Mouse (Mus musculus): ENCODE results near the gene Grb7. TPM values are rescaled to one million over a fixed set of nuclear protein-coding genes. Genes with fewer than 3 reads are reported as not detected.

Gene Grb7
- total and polyA plus RNA-seq, 3 experiments, result 4.5 to 11.5 (median 8.0) TPM

DNA sequence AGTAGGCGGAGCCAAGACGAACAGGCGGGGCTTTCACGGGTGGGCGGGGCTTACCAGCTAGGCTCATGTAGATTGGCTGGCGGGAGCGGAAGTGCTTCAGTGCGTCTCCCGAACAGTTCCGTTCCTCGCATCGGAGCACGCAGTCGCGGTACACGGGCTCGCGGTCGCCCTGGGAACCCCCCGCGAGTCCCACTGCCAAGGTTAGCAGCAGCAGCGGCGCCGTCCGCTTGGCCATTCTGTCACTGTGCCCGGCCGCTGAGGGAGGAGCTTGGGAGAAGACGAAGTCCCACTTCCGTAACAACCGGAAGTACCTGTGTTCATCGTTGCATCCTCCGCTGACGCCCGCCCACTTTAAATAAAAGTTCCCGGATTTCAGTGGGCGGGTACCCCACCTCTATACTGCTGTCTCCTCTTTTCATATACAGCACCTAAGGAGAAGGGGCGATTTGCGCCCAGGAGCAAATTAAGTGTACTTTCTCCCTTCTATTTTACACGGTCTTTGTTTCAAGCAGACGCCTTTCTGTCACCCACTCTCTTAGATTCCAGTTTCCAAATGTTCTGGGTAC is 46.0 kb upstream of the Grb7 start, which contains the start of gene Pgap3:
Gene Pgap3 (minus strand): TSS at position 330 of the 566 bp plus-strand sequence.
- Histone ChIP-seq H3K36me3 (replicated peaks in 1 of 2; ENCODE audit: control insufficient read depth in 1 of 2, insufficient read depth in 1 of 2, low read length in 1 of 2) (peaks cover 0 to 6% of the 10 kb centered on the region in 2 experiments), H3K9me3 (replicated peaks; ENCODE audit: low read length) (no peaks in the 10 kb centered on the region), H3K4me2 (ENCODE audit: insufficient read depth, low read depth, poor library complexity, severe bottlenecking) (peak within 1 kb of the TSS; percentile 85), H3K27ac (ENCODE audit: insufficient read depth, low read depth) (peak within 1 kb of the TSS; percentile 75), H3K27me3 (replicated peaks) (peaks cover 23% of the 10 kb centered on the region), H3K9ac (ENCODE audit: insufficient read depth, low read depth) (peak within 1 kb of the TSS; percentile 80), H3K4me1 (ENCODE audit: control insufficient read depth in 1 of 2, insufficient read depth in 2 of 2) (peaks cover 10 to 16% of the 10 kb centered on the region in 2 experiments), H3K4me3 (replicated peaks in 1 of 3; ENCODE audit: low read depth in 2 of 3, low read length in 2 of 3, poor library complexity in 1 of 3) (peak within 1 kb of the TSS; percentile 48 to 68 (median 61)), H3K79me2 (replicated peaks; ENCODE audit: control insufficient read depth, extremely low read depth, insufficient read depth, poor library complexity, severe bottlenecking) (no peaks in the 10 kb centered on the region)
- dilution Hi-C loops (cut with MboI; ENCODE audit: extremely low pct_ligation_motif_present, extremely low pct_unique_long_range_greater_than_20kb, low sequenced_read_pairs), result no loop called here
- TF ChIP-seq SMC3 (IDR thresholded peaks at IDR 0.05; ENCODE audit: low read depth, low read length) (no peak), TCF12 (IDR thresholded peaks at IDR 0.05; ENCODE audit: low read depth, low read length) (peak; percentile 78), CHD1 (IDR thresholded peaks at IDR 0.05; ENCODE audit: low read depth, low read length) (no peak), ZKSCAN1 (IDR thresholded peaks at IDR 0.05; ENCODE audit: borderline replicate concordance, low read depth, low read length) (no peak), MAX (IDR thresholded peaks at IDR 0.05; ENCODE audit: low read length) (peak; percentile 58; the same call in 1 of the 2 replicates), TBP (conservative IDR thresholded peaks at IDR 0.05; ENCODE audit: low read depth, low read length) (peak; percentile 64; the same call in 1 of the 2 replicates), NELFE (IDR thresholded peaks at IDR 0.05; ENCODE audit: low read depth, low read length) (peak; percentile 70; the same call in 1 of the 2 replicates), ETS1 (conservative IDR thresholded peaks at IDR 0.05; ENCODE audit: low read depth, low read length) (peak; percentile 29; the same call in 1 of the 2 replicates), HCFC1 (IDR thresholded peaks at IDR 0.05; ENCODE audit: low read depth, low read length) (peak; percentile 92), CHD2 (IDR thresholded peaks at IDR 0.05; ENCODE audit: low read length) (peak; percentile 73; the same call in 1 of the 2 replicates), MAZ (IDR thresholded peaks at IDR 0.05; ENCODE audit: low read depth, low read length) (0 out of 2 replicates have a peak, but pooled peaks have one; percentile 63), EP300 (IDR thresholded peaks at IDR 0.05; ENCODE audit: low read length) (no peak), JUND (conservative IDR thresholded peaks at IDR 0.05; ENCODE audit: low read depth, low read length) (no peak; the same call in 1 of the 2 replicates), ZC3H11A (IDR thresholded peaks at IDR 0.05; ENCODE audit: low read depth, low read length) (no peak), RAD21 (IDR thresholded peaks at IDR 0.05; ENCODE audit: low read depth, low read length) (no peak), POLR2AphosphoS2 (IDR thresholded peaks at IDR 0.05; ENCODE audit: low read depth, low read length) (no peak), BHLHE40 (IDR thresholded peaks at IDR 0.05; ENCODE audit: low read depth, low read length) (no peak), NRF1 (IDR thresholded peaks at IDR 0.05; ENCODE audit: low read depth, low read length) (peak; percentile 75), USF1 (IDR thresholded peaks at IDR 0.05; ENCODE audit: low read depth, low read length) (no peak), RCOR1 (conservative IDR thresholded peaks at IDR 0.05; ENCODE audit: low read depth, low read length) (no peak), KAT2A (IDR thresholded peaks at IDR 0.05; ENCODE audit: insufficient replicate concordance, low read length) (peak; percentile 90; the same call in 1 of the 2 replicates), GABPA (IDR thresholded peaks at IDR 0.05; ENCODE audit: insufficient replicate concordance, low read depth, low read length) (no peak; the same call in 1 of the 2 replicates), PAX5 (IDR thresholded peaks at IDR 0.05; ENCODE audit: low read length) (no peak), POLR2A (IDR thresholded peaks at IDR 0.05; ENCODE audit: low read depth, low read length) (peak; percentile 76), MYC (IDR thresholded peaks at IDR 0.05; ENCODE audit: low read depth, low read length) (peak; percentile 45), USF2 (conservative IDR thresholded peaks at IDR 0.05; ENCODE audit: low read depth, low read length) (no peak), SIN3A (IDR thresholded peaks at IDR 0.05; ENCODE audit: low read length) (peak; percentile 89), MEF2A (IDR thresholded peaks at IDR 0.05; ENCODE audit: borderline replicate concordance, low read depth, low read length) (peak; percentile 80; the same call in 1 of the 2 replicates), E2F4 (IDR thresholded peaks at IDR 0.05; ENCODE audit: insufficient replicate concordance, low read depth, low read length) (0 out of 2 replicates have a peak, but pooled peaks have one; percentile 50), MXI1 (IDR thresholded peaks at IDR 0.05; ENCODE audit: low read depth, low read length) (peak; percentile 83; the same call in 1 of the 2 replicates), ELF1 (IDR thresholded peaks at IDR 0.05; ENCODE audit: low read depth, low read length) (peak; percentile 95), ZMIZ1 (IDR thresholded peaks at IDR 0.05; ENCODE audit: low read depth, low read length) (peak; percentile 83), UBTF (IDR thresholded peaks at IDR 0.05; ENCODE audit: low read depth, low read length) (peak; percentile 48; the same call in 1 of the 2 replicates), CTCF (conservative IDR thresholded peaks at IDR 0.05 in 1 of 2, IDR thresholded peaks at IDR 0.05 in 1 of 2; ENCODE audit: low read depth in 2 of 2, low read length in 2 of 2) (no peak), MAFK (IDR thresholded peaks at IDR 0.05; ENCODE audit: insufficient replicate concordance, low read length) (no peak), JUN (IDR thresholded peaks at IDR 0.05; ENCODE audit: insufficient read depth, low read depth, low read length) (no peak), IRF4 (IDR thresholded peaks at IDR 0.05; ENCODE audit: low read depth, low read length) (peak; percentile 80), ZNF384 (IDR thresholded peaks at IDR 0.05; ENCODE audit: low read depth, low read length) (no peak)
- peak; percentile 98 for DNase-seq (ENCODE audit: extremely low read depth)
- in situ Hi-C loops (cut with MboI; ENCODE audit: low pct_ligation_motif_present, low pct_unique_long_range_greater_than_20kb, low sequenced_read_pairs), result no loop called here
